Mouse (Mus musculus): ENCODE results near the gene Gpr156.
A peak's percentile ranks its signal among the peaks of the same experiment; 100 is the strongest.

- peak; percentile 52; the same call in 1 of the 2 replicates for TF ChIP-seq CTCF (IDR thresholded peaks at IDR 0.05; ENCODE audit: insufficient read depth, low read length)
- no peak for TF ChIP-seq POLR2A (IDR thresholded peaks at IDR 0.05; ENCODE audit: borderline replicate concordance, extremely low read depth, low read depth, low read length)
Observed at GRCm38 (mm10) chr16:37990553-37991344, 74.5 kb downstream of the Gpr156 start.
